Mouse (Mus musculus): ENCODE data around the gene Slc2a4.
"Not testable (repeated sequence)": the region's sequence is repeated elsewhere in the genome, so short reads cannot be mapped to it uniquely, and the experiment has no call there.

The Slc2a4 gene

DNA sequence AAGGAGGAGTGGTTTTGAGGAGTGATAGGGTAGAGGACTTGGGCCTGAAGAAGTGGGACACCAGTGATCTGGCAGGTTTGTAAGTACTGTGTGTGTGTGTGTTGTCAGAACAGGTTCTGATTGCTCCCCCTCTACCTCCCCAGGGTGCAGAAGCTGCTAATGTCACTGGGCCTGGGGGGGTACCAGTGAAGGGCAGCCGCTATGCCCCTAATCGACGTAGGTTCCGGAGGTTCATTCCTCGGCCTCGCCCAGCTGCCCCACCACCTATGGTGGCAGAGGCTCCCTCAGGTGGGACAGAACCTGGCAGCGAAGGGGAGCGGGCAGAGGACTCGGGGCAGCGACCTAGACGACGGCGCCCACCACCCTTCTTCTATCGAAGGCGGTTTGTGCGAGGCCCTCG, 8.3 kb downstream of the Slc2a4 start:
- DNase-seq (ENCODE audit: low spot score in 2 of 2): no peak

DNA sequence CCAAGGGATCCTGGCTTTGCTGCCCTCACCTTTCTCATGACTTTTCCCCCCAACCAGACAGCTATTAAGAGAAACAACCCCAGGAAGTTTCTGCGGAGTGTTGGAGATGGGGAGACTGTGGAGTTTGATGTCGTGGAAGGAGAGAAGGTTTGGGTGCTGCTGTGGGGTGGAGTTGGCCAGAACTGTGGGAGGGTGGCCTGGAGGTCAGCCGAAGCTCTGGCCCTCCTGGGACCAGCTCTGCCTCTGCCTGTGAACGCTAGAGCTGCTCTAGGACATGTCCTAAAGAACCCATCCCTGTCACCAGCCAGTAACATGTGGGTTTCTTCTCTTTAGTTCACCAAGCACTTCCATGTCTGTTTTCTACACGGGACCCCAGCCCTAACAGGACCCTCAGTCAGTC, 8.8 kb downstream of the Slc2a4 start:
- DNase-seq (ENCODE audit: low spot score in 2 of 2): no peak

DNA sequence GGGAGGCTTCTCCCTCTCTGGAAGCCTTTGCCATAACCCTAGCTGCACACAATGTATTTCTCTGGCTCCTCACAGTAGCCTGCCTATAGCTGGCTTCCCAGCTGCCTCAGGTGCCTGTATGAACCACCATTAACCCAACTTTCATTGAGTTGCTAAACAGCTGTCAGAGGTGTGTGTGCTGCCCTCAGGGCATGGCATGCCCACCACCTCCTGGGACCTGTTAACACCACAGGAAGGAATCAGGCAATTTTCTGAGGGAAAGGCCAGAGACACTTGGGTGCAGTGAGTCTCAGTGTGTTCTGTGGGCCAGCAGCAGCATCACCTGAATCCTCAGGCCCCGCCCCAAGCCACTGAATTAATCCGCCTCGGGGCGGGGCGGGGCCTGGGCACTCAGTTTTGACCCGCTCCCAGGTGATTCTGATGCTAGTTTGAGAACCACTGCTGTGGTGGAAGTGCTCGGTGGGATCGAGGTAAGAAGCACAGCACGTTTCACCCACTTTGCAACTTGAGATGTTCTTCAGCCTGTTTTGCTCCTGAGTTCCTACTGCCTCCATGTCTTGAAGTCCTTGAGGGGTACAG, 9.5 kb downstream of the Slc2a4 start:
- DNase-seq (ENCODE audit: low spot score in 2 of 2): no peak

DNA sequence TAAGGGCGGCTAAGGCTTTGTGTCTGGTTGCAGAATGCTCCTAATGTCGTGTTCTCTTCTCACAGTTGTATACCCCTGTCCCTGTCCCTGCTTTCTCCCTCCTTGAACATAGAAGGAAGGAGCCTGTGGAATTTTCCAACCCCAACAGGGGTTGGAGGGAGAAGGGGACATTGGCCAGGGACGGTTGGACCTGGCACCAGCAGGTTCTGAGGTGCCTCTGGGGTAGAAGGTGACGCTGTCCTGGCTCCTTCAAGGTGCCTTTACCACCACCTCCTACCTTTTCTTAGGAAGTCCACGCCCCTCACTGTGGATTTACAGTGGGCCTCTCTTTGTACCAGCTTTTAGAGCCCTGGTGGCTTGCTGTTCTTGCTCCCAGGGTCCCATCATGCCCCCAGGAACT, 10.2 kb downstream of the Slc2a4 start:
- no peak for DNase-seq (ENCODE audit: low spot score in 2 of 2)

DNA sequence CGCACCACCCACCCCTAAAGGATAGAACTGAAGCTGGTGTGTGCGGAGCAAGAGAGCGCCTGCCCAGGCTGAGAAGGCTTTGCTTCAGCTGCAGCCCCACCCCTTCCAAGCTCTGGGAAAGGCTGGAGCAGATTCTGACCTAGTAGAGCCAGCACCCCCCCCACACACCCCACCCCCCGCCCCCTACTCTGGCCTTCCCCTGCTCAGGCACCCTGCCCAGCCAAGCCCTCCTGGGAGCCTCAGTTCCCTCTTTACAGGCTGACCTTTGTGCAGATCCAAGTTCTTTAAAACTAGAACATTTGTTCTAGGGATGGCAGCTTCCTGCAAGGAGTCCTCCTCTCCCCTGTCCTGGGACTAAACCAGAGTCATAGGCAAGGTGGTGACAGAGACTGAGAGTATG, 10.6 kb downstream of the Slc2a4 start:
- peak; percentile 47 to 63 for DNase-seq (ENCODE audit: low spot score in 2 of 2)

DNA sequence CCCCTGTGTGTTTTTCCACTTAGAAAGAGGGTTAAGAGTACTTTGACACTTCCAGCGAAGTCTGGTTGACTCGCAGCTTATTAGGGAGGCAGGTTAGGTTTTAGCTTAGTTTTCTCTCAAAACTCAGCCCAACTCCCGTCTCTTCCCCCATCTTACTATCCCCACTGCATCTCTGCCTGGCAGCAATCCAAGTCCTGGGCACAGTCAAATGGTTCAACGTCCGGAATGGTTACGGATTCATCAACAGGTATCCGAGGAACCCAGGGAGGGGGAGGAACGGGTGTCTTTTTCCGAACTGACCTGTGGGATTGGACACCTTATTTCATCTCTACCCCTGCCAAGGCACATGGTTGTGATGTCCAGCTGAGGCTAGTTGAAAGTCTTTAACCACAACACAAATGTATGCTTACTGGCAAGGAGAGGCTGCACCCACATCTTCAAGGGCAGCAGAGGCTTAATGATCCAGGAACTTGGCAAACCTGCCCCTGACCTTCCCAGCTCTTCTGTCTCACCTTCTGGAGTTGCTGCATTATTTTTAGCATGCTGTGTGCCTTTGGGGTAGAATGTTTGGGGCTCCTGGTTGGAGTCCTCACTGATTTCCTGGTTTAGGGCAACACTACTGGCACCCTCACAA, 11.2 kb downstream of the Slc2a4 start:
- DNase-seq (ENCODE audit: low spot score in 2 of 2): no peak

DNA sequence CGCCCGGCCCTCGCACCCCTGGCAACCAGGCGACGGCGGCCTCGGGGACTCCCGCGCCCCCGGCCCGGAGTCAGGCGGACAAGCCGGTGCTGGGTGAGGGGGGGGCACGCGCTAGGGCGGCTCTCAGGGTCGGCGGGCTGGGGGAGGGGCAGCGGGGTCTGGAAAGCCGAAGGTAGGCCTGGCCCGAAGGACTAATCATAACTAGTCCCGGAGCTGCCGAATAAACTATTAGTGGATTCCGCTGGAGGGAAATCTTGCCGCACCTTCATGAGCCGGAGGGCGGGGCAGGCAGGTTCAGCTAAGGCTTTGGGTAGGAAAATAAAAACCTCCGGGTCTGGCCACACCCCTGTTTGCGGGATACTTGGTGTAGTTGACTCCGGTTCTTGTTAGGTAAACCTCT, 11.8 kb downstream of the Slc2a4 start:
- DNase-seq (ENCODE audit: low spot score in 2 of 2): no peak

DNA sequence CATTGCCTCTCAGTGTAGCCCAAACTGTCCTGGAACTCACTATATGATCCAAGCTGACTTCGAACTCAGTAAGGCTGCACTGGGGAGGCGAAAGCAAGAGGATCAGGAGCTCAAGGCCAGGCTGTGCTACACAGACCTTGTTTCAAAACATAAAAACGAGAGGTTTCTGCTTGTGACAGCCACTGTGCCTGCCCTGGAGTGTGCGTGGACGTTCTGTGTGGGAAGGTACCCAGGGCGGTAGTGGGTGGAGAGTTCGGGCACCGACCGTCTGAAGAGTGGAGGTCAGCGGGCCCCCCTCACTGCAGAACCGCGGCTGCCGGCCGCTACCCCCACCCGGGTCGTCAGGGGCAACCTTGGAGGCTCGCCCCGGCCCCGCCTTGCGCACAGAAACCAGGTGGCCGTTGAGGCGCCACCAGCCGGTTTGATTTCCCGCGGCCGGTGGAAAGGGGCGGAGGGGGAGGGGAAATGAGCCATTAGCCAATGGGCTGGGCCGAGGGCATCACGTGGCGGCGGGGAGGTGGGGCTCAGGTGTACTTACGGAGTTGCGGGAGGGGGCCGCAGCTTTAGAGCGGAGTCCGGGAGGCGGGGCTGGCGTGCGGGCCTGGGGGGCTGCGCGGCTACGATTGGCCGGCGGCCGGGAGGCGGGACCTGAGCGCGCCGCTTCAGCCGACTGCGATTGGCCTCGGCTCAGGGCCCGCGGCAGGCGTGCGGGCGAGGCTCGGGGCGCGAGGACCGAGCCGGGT, 12.7 kb downstream of the Slc2a4 start, which contains the start of gene Ybx2:
Ybx2 (plus strand) TSS at position 660 of the 743 bp plus-strand sequence.
- DNase-seq (ENCODE audit: low spot score in 2 of 2): peak; percentile 75 to 86

DNA sequence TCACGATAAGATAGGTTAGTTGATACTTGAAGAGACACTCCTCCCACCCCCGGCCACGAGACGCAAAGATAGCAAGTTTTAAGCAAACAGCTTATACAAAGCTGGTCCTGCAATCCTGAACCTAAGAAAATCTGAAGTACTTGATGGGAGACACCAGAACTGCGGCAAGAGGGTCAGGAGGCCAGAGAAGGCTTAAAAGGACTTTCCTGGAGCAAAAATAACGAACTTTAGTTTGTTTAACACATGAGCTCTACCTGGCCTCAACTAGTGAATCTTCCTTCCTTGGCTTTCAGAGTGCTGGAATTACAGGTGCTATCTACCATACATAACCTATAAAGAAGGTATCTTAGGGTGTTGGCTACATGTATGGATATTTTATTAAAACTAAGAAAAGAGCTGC, 13.3 kb downstream of the Slc2a4 start:
- DNase-seq (ENCODE audit: low spot score in 2 of 2): no peak

DNA sequence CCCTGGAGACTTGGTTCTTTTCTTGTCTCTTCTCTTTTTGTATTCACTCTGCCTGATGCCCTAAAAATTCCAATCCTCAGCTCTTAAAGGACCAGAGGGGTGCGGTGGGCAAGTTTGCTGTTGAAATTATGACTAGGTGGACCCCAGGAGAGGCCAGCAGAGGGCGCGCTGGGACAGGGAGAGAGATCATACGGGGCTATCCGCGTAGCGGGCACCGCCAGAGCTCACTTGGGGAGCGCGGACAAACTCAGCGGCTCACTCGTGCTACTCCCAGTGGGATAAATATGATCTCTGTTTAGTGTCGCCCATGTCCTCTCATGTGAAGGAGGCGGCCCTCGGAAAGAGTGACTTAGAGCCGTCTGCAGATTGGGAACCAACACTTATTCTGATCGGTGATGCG, 13.8 kb downstream of the Slc2a4 start:
- peak; percentile 84 to 97 for DNase-seq (ENCODE audit: low spot score in 2 of 2)

DNA sequence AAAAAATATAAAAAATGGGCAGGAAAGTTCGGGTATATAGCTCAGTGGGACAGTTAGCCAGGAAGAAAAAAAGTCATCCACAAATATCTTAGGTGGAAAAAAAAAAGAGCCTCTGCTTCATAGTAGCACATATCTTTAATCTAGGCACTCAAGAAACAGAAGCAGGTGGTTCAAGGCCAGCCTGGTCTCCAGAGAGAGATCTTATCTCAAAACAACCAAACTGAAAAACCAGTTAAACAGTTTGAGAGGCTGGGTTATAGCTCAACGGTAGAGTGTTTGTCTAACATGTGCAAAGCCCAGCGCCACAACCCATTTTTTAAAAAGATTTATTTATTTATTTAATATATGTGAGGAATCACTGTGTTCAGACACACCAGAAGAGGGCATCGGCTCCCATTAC, 14.9 kb downstream of the Slc2a4 start:
- no peak for DNase-seq (ENCODE audit: low spot score in 2 of 2)

DNA sequence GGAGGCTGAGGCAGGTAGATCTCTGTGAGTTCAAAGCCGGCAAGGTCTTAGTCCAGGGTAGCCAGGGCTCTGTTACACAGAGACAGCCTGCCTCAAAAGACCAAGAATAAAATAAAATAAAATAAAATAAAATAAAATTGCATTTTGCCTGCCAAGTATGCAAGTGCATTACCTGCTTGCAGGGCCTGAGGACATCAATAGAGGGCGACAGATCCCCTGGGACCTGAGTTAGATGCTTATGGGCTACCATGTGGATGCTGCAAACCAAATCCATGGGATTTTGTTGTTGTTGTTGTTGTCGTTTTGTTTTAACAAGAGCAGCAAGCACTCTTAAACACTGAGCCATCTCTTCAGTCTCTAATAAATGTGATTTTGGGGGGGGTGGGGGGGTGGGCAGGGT, 15.7 kb downstream of the Slc2a4 start:
- no peak for DNase-seq (ENCODE audit: low spot score in 2 of 2)

DNA sequence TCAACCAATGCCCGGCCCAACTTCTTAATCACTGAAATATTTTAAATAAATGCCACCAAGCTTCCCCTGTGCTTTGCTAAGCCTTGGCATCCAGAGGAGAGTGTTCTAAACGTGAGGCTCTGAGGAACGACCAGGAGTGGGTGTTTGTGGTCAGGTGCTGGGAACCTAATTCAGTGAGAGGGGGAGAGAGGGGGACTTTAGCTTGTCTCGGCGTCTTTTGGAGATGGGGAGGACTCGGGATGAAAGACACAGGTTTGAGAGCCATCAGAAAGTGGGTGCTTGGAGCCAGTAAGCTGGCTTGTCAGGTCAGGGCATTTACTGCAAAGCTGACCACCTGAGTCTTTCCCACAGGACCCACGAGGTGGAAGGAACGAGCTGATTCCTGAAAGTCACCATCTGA, 16.2 kb downstream of the Slc2a4 start:
- no peak for DNase-seq (ENCODE audit: low spot score in 2 of 2)

DNA sequence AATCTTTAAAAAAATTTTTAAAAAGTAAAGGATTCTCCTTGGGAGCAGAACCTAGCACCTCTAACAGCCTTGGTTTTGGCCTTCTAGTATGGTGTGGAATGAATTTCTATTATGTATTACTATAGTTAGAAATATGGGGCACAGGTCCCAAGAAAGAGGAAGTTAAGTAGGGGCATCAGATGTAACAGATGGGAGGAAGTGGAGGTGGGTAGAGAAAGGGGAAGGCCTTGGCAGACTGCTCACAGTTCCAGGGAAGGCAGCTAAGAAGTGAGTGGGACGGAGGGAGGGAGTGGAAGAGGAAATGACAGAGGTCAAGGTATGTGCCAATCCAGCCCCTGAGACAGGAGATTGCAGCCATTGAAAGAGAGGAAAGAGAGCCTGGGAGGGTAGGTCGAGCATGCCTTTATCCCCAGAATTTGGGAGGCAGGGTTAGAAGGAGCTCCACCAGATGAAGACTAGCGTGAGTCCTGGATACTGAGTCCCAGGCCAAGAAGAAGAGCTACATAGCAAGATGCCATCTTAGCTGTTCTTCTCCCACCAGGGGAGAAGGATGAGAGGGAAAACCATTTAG, 16.9 kb downstream of the Slc2a4 start:
- no peak for DNase-seq (ENCODE audit: low spot score in 2 of 2)

DNA sequence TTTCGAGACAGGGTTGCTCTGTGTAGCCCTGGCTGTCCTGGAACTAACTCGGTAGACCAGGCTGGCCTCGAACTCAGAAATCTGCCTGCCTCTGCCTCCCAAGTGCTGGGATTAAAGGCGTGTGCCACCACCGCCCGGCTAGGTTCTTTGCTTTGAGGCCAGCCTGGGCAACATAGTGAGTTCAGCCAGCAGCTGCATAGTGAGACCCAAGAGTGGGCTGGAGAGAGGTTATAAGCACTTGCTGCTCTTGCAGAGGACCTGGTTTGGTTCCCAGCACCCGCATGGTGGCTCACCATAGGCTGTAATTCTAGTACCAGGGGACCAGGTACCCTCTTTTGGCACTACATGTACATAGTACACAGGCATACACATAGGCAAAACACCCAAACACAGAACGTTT, 17.8 kb downstream of the Slc2a4 start:
- not testable (repeated sequence) for DNase-seq (ENCODE audit: low spot score in 2 of 2)

DNA sequence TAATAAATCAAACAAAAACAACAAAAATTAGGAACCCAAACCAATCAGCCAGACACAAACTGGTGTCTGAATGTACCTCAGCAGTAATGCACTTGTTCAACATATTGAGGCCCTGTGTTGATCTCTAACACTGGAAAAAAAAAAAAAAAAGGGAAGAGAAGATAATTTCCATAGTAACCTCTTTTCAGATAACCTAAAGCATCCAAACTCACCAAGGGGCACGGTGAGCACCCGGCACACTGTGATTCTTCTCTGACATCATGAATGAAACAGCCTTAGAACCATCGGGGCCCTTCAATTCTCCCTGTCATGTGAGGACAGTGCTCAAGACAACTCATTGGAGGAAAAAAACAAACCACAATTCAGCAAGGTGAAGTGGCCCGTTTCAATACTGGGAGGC, 18.3 kb downstream of the Slc2a4 start:
- no peak for DNase-seq (ENCODE audit: low spot score in 2 of 2)

DNA sequence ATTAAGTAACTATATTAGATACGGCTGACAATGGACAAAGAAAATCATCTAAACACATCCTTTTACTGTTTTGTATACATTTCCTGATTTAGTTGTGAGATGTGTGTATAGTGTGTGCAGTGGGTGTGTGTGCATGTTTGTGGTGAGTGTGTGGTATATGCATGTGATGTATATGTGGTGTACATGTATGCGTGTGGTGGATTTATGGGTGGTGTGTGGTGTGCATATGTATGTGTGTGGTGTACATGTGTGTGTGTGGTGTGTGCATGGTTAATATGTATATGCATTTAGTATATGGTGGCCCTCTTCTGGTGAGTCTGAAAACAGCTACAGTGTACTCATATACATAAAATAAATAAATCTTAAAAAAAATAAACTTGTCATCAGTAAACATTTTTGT, 20.5 kb downstream of the Slc2a4 start:
- DNase-seq (ENCODE audit: low spot score in 2 of 2): no peak

DNA sequence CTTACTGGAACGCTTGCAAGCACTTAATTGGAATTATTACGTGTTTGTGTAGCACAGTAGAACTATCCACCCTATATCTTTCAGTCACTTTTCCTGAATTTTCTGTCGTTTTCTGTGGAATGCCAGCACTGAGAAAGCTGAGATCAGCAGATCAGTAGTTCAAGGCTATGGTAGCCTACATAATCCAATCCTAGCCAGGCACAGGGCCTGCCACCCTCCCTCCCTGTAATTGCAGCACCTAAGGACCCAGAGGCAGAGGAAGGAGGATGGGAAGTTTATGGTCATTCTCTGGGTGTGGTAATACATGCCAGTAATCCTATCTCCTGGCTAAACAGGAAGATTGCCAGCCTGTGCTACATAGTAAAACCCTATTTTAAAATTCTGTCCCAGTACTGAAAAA, 25.2 kb downstream of the Slc2a4 start:
- no peak for DNase-seq (ENCODE audit: low spot score in 2 of 2)

DNA sequence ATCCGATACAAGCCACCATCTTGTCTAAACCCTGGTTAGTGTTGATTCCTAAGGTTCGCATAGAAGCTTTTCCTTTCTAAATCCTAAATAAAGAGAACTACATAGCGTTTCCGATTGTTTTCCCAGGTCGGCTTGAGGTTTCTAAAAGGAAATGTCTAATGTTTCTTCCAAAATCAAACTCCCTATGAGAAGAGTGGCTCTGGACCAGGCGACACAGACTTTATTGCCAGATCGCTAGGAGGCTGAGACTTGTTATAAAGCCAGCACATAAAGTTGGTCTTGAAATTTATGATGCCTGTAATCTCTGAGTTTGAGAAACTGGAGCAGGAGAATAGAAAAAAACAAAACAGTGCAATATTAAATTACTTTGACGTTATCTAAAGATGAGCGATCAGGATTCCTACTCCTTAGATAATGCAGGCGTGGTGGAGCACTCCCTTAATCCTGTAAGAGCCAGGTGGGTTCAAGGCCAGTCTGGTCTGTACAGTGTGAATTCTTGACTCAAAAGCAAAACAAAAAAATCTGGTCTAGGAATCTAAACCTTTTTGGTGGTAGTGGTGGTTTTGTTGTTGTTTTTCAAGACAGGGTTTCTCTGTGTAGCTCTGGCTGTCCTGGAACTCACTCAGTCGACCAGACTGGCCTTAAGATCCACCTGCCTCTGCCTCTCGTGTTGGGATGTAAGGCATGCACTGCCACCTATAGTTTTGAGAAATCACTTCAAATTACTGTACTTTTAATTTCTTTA, 25.8 kb downstream of the Slc2a4 start:
- DNase-seq (ENCODE audit: low spot score in 2 of 2): no peak

DNA sequence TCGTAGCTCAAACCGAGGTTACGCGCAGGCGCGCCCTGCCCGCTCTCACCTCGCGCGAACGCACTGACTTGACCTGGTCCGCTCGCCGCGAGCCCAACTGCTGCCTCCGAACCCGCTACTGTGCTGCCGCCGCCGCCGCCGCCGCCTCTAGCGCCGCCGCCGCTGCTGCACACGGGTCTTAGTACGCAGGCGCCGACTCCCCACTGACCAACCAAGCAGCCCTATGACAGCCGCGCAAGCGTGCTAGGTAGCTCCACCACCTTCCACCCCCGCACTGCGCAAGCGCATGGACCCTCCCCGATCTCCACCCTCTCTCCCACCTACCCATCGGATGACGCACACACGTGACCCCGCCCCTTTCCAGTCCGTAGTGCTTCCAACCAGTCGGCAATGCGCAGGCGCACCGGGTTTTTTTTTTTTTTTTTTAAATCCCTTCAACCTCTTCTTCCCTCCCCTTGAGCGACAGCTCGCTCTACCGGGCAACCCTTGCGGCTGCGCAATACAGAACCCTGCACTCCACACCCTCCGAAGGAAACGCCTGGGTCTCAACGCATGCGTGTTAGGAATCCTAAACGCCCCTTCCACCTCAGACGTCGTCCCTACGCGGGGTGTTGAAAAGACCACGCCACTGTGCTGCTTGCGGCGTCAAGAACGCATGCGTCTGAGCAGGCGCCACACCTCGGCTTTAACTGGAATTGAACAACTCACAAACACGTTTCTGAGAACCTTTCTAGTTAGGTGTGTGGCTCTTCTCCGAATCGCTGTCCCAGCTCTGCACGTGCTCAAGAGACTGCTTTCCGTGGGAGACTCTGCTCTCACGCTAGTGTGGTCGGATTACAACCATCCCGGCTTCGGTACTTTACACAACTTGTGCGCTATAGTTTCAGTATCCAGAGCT, 26.6 kb downstream of the Slc2a4 start, which contains the start of gene Eif5a:
Eif5a (minus strand) TSS at position 845 of the 898 bp plus-strand sequence.
- DNase-seq (ENCODE audit: low spot score in 2 of 2): peak; percentile 100

All from urinary bladder, postnatal 4 days (tissue).